Mouse (Mus musculus): ENCODE results near the gene Plekha4. TPM values are rescaled to one million over a fixed set of nuclear protein-coding genes. Genes with fewer than 3 reads are reported as not detected.
"Not testable (repeated sequence)": the region's sequence is repeated elsewhere in the genome, so short reads cannot be mapped to it uniquely, and the experiment has no call there.

Plekha4 gene
- 0.52 and 0.64 TPM in 2 replicates for polyA plus RNA-seq (2014; fragmentation: Nextera tagmentation; extraction: Ambion mirVana)

DNA sequence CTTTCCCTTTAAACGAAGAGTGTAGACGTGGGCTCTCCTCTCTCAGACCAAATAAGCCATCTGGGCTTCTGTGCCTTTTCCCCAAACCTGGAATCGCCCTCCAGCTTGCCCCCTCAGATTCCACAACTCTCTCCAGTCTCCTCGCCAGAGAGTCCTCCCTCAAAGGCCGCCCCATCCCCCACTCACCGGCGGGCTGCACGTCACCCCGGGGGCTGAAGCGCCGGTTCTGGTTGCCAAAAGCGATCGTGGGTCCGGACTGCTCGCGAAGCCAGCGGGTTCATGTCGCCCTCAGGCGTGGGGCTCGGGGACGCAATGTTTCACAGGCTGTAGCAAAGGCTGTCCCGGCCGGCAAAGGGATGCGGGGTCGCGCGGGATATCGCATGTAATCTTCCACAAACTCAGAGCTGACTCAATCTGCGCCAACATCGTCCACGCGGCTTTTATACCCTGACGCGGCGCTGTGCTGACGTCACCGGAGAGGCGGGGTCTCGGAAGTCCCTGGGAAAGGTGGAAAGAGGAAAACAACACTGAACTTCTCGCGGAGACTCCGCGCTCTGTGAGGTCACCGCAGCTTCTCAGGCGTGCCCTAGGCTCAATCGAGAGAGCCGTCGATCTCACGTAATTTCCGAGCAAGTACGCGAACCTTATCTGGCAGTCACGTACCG, at the start of gene Plekha4, which contains the start of gene Ppp1r15a:
TSS of gene Plekha4 (plus strand) at position 522 of the 665 bp plus-strand sequence.
TSS of gene Ppp1r15a (minus strand) at position 460 of the 665 bp plus-strand sequence.
- Histone ChIP-seq H3K9me3 (ENCODE audit: control insufficient read depth, low read length) (no peaks in the 10 kb centered on the region), H3K4me2 (ENCODE audit: low read depth, severe bottlenecking) (peak within 1 kb of the TSS; percentile 86), H3K36me3 (ENCODE audit: control insufficient read depth, insufficient read depth, low read length) (0 out of 2 replicates have a peak, but pooled peaks cover 3% of the 10 kb centered on the region), H3K27me3 (ENCODE audit: control insufficient read depth, insufficient read depth, low read length) (no peaks in the 10 kb centered on the region), H3K4me1 (ENCODE audit: control insufficient read depth, insufficient read depth, low read length) (peaks cover 12% of the 10 kb centered on the region), H3K4me3 (ENCODE audit: low read depth, low read length) (peak within 1 kb of the TSS; percentile 85), H3K27ac (replicated peaks; ENCODE audit: low read depth, low read length) (peak within 1 kb of the TSS; percentile 73), H3K9ac (ENCODE audit: low read length) (peak within 1 kb of the TSS; percentile 88)
- DNase-seq (ENCODE audit: low spot score): peak; percentile 99
- WGBS: under 1% methylated on average over 54 of the region's 54 CpGs
- ATAC-seq (ENCODE audit: insufficient number of reproducible peaks, low FRiP score, low TSS enrichment, low read depth): peak; percentile 88

DNA sequence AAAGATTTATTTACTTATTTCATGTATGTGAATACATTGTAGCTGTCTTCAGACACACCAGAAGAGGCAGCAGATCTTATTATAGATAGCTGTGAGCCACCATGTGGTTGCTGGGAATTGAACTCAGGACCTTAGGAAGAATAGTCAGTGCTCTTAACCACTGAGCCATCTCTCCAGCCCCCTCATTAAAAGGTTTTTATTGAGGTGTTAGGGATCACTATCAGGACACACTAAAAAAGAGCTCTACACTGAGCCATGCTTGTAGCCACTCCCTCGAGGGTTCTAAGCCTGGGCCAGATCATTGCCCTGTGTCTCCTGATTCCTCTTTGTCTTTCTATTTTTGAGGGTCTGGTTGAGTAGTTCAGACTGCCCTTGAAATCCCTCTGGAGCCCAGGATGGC, 49.7 kb upstream of the Plekha4 start:
- Histone ChIP-seq H3K27ac (replicated peaks; ENCODE audit: low read depth, low read length) (no peak overlapping the region), H3K27me3 (ENCODE audit: control insufficient read depth, insufficient read depth, low read length) (no peaks in the 10 kb centered on the region), H3K9me3 (ENCODE audit: control insufficient read depth, low read length) (no peaks in the 10 kb centered on the region), H3K4me1 (ENCODE audit: control insufficient read depth, insufficient read depth, low read length) (no peaks in the 10 kb centered on the region), H3K4me3 (ENCODE audit: low read depth, low read length) (no peak overlapping the region), H3K36me3 (ENCODE audit: control insufficient read depth, insufficient read depth, low read length) (no peaks in the 10 kb centered on the region), H3K9ac (ENCODE audit: low read length) (no peak overlapping the region), H3K4me2 (ENCODE audit: low read depth, severe bottlenecking) (no peak overlapping the region)
- 65% methylated on average over 1 of the region's 1 CpGs for WGBS
- DNase-seq (ENCODE audit: low spot score): no peak
- no peak for ATAC-seq (ENCODE audit: insufficient number of reproducible peaks, low FRiP score, low TSS enrichment, low read depth)

DNA sequence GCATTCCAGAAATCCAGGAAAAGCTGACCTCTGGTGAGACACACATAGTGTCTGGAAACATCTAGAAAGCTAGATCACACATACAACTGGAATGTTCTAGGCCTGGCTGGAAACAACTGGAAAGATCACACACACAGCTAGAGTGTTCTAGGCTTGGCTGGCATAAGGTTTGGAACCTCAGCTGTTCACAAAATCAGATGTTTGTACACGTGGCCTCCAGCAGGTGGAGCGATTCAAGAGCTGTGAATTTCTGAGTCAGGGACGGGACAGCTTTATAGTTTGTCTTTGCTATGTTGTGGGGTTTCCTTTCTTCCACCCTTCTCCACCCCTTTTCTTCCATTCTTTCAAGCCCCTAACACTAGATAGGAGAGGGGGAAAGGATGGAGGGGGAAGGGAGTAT, 49.1 kb upstream of the Plekha4 start:
- Histone ChIP-seq H3K9ac (ENCODE audit: low read length) (no peak overlapping the region), H3K27ac (replicated peaks; ENCODE audit: low read depth, low read length) (no peak overlapping the region), H3K4me2 (ENCODE audit: low read depth, severe bottlenecking) (no peak overlapping the region), H3K4me1 (ENCODE audit: control insufficient read depth, insufficient read depth, low read length) (no peaks in the 10 kb centered on the region), H3K4me3 (ENCODE audit: low read depth, low read length) (no peak overlapping the region), H3K9me3 (ENCODE audit: control insufficient read depth, low read length) (no peaks in the 10 kb centered on the region), H3K36me3 (ENCODE audit: control insufficient read depth, insufficient read depth, low read length) (no peaks in the 10 kb centered on the region), H3K27me3 (ENCODE audit: control insufficient read depth, insufficient read depth, low read length) (no peaks in the 10 kb centered on the region)
- DNase-seq (ENCODE audit: low spot score) (peak; percentile 67), ATAC-seq (ENCODE audit: insufficient number of reproducible peaks, low FRiP score, low TSS enrichment, low read depth) (no peak)
- 13% methylated on average over 3 of the region's 3 CpGs for WGBS

DNA sequence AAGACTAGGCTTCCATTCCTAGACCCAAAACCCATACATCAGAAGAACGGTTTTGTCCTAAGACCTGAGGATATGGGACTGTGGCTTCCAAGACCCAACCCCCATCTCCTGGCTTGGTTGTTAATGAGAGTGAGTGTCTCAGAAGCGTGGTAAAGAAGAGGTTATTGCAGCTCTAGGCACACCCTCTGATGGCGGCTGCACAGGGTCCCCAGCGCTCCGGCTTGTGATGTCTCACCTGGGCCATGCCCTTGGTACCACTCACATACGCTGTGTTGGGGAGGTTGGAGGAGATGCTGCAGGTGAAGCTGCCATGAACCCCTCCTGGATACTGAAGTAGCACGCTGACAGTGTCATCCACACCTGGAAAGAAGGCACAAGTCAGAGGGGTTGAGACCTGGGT, 47.4 kb upstream of the Plekha4 start:
- WGBS: 96% methylated on average over 7 of the region's 7 CpGs
- H3K9me3 ChIP-seq (ENCODE audit: control insufficient read depth, low read length): no peaks in the 10 kb centered on the region
- H3K27ac ChIP-seq (replicated peaks; ENCODE audit: low read depth, low read length): no peak overlapping the region
- H3K27me3 ChIP-seq (ENCODE audit: control insufficient read depth, insufficient read depth, low read length): no peaks in the 10 kb centered on the region
- H3K4me2 ChIP-seq (ENCODE audit: low read depth, severe bottlenecking): no peak overlapping the region
- DNase-seq (ENCODE audit: low spot score) (no peak), ATAC-seq (ENCODE audit: insufficient number of reproducible peaks, low FRiP score, low TSS enrichment, low read depth) (no peak)
- no peak overlapping the region for H3K9ac ChIP-seq (ENCODE audit: low read length)
- no peaks in the 10 kb centered on the region for H3K36me3 ChIP-seq (ENCODE audit: control insufficient read depth, insufficient read depth, low read length)
- H3K4me1 ChIP-seq (ENCODE audit: control insufficient read depth, insufficient read depth, low read length): no peaks in the 10 kb centered on the region
- H3K4me3 ChIP-seq (ENCODE audit: low read depth, low read length): no peak overlapping the region

DNA sequence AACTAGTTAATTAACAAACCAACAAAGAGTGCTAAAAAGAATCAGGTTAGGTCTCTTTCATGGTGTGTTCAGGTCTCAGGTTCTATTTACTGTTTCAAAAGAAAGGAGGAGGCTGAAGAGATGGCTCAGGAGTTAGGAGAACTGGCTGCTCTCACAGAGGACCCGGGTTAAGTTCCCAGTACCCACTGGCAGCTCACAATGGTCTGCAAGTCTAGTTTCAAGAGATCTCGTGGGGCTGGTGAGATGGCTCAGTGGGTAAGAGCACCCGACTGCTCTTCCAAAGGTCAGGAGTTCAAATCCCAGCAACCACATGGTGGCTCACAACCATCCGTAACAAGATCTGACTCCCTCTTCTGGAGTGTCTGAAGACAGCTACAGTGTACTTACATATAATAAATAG, 45.8 kb upstream of the Plekha4 start:
- ATAC-seq (ENCODE audit: insufficient number of reproducible peaks, low FRiP score, low TSS enrichment, low read depth); H3K36me3 ChIP-seq (ENCODE audit: control insufficient read depth, insufficient read depth, low read length); DNase-seq (ENCODE audit: low spot score); H3K4me3 ChIP-seq (ENCODE audit: low read depth, low read length); H3K9me3 ChIP-seq (ENCODE audit: control insufficient read depth, low read length); H3K27me3 ChIP-seq (ENCODE audit: control insufficient read depth, insufficient read depth, low read length); H3K4me2 ChIP-seq (ENCODE audit: low read depth, severe bottlenecking); H3K27ac ChIP-seq (replicated peaks; ENCODE audit: low read depth, low read length); H3K4me1 ChIP-seq (ENCODE audit: control insufficient read depth, insufficient read depth, low read length); H3K9ac ChIP-seq (ENCODE audit: low read length): not testable (repeated sequence)
- 80% methylated on average over 3 of the region's 4 CpGs for WGBS

DNA sequence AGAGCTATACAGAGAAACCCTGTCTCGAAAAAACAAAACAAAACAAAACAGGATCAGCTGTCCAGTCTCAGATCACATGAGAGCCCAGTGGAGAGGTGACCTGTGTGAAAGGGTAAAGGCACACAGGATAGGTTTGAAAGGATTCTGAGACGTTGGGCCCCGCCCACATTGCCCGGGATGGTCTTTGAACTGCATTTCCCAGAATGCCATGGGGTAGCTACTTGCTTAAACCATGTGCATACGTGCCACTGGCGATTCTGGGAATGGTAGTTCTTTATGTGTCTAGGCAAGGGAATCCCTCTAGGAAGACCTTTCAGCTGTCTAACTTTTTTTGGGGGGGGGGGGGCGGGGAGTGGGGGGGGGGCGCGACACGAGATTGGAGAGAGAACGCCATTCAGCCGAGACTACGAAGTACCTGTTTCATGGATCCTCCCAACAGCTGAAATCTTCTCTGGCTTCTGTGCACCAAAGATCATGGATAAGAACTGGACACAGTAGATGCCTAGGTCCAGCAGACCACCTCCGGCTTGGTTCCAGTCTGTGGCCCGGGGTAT, 44.7 kb upstream of the Plekha4 start, which contains the start of gene Tulp2:
TSS of gene Tulp2 (plus strand) at position 504 of the 554 bp plus-strand sequence.
- Histone ChIP-seq H3K27me3 (ENCODE audit: control insufficient read depth, insufficient read depth, low read length) (no peaks in the 10 kb centered on the region), H3K9ac (ENCODE audit: low read length) (no peak within 1 kb of the TSS), H3K36me3 (ENCODE audit: control insufficient read depth, insufficient read depth, low read length) (no peaks in the 10 kb centered on the region), H3K27ac (replicated peaks; ENCODE audit: low read depth, low read length) (no peak within 1 kb of the TSS), H3K4me2 (ENCODE audit: low read depth, severe bottlenecking) (no peak within 1 kb of the TSS), H3K4me3 (ENCODE audit: low read depth, low read length) (no peak within 1 kb of the TSS), H3K4me1 (ENCODE audit: control insufficient read depth, insufficient read depth, low read length) (no peaks in the 10 kb centered on the region), H3K9me3 (ENCODE audit: control insufficient read depth, low read length) (no peaks in the 10 kb centered on the region)
- DNase-seq (ENCODE audit: low spot score) (peak; percentile 61), ATAC-seq (ENCODE audit: insufficient number of reproducible peaks, low FRiP score, low TSS enrichment, low read depth) (peak; percentile 67; the same call in 1 of the 2 replicates)
- 55% methylated on average over 15 of the region's 15 CpGs for WGBS

DNA sequence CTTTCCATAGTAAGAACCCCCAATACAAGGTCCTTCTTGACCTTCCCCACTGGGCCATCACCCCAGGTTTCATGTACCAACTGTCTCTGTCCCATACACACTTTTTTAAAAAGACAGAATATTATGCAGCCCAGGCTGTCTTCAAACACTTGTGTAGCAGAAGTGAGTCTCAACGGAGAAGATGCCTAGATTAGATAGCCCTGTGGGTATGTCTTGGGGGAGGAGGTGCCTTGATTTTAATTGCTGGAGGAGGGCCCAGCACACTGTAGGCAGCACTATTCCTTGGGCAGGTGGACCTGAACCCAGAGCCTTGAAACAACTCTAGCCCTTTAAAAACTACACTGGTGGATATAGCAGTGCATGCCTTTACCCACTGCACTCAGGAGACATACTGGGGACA, 44.0 kb upstream of the Plekha4 start:
- Histone ChIP-seq H3K27me3 (ENCODE audit: control insufficient read depth, insufficient read depth, low read length) (no peaks in the 10 kb centered on the region), H3K4me3 (ENCODE audit: low read depth, low read length) (no peak overlapping the region), H3K4me1 (ENCODE audit: control insufficient read depth, insufficient read depth, low read length) (no peaks in the 10 kb centered on the region), H3K36me3 (ENCODE audit: control insufficient read depth, insufficient read depth, low read length) (no peaks in the 10 kb centered on the region), H3K9me3 (ENCODE audit: control insufficient read depth, low read length) (no peaks in the 10 kb centered on the region), H3K4me2 (ENCODE audit: low read depth, severe bottlenecking) (no peak overlapping the region), H3K9ac (ENCODE audit: low read length) (no peak overlapping the region), H3K27ac (replicated peaks; ENCODE audit: low read depth, low read length) (no peak overlapping the region)
- WGBS: 92% methylated on average over 1 of the region's 1 CpGs
- ATAC-seq (ENCODE audit: insufficient number of reproducible peaks, low FRiP score, low TSS enrichment, low read depth) (no peak), DNase-seq (ENCODE audit: low spot score) (no peak)

DNA sequence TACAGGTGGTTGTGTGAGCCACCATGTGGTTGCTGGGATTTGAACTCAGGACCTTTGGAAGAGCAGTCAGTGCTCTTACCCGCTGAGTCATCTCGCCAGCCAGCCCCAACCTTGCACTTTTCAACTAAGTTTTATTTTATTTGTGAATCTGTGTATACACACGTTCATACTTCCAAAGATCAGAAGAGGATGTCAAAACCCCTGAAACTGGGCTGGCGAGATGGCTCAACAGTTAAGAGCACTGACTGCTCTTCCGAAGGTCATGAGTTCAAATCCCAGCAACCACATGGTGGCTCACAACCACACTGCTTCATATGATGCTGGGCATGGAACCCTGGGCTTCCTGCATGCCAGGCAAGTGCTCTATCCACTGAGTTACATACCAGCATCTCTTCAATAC, 41.1 kb upstream of the Plekha4 start:
- DNase-seq (ENCODE audit: low spot score); H3K9ac ChIP-seq (ENCODE audit: low read length); H3K4me3 ChIP-seq (ENCODE audit: low read depth, low read length); H3K36me3 ChIP-seq (ENCODE audit: control insufficient read depth, insufficient read depth, low read length); H3K9me3 ChIP-seq (ENCODE audit: control insufficient read depth, low read length); H3K27ac ChIP-seq (replicated peaks; ENCODE audit: low read depth, low read length); H3K27me3 ChIP-seq (ENCODE audit: control insufficient read depth, insufficient read depth, low read length); H3K4me1 ChIP-seq (ENCODE audit: control insufficient read depth, insufficient read depth, low read length); H3K4me2 ChIP-seq (ENCODE audit: low read depth, severe bottlenecking); ATAC-seq (ENCODE audit: insufficient number of reproducible peaks, low FRiP score, low TSS enrichment, low read depth): not testable (repeated sequence)
- WGBS: 91% methylated on average over 5 of the region's 5 CpGs

Data from limb, embryonic 11.5 days (tissue).